Mouse (Mus musculus): Measurements from ENCODE around the gene E130114P18Rik.

Gene E130114P18Rik

GRCm38 (mm10) chr4:97602579-97602978 is 175.3 kb downstream of the E130114P18Rik start:
- DNase-seq (ENCODE audit: low spot score), result no peak

DNA sequence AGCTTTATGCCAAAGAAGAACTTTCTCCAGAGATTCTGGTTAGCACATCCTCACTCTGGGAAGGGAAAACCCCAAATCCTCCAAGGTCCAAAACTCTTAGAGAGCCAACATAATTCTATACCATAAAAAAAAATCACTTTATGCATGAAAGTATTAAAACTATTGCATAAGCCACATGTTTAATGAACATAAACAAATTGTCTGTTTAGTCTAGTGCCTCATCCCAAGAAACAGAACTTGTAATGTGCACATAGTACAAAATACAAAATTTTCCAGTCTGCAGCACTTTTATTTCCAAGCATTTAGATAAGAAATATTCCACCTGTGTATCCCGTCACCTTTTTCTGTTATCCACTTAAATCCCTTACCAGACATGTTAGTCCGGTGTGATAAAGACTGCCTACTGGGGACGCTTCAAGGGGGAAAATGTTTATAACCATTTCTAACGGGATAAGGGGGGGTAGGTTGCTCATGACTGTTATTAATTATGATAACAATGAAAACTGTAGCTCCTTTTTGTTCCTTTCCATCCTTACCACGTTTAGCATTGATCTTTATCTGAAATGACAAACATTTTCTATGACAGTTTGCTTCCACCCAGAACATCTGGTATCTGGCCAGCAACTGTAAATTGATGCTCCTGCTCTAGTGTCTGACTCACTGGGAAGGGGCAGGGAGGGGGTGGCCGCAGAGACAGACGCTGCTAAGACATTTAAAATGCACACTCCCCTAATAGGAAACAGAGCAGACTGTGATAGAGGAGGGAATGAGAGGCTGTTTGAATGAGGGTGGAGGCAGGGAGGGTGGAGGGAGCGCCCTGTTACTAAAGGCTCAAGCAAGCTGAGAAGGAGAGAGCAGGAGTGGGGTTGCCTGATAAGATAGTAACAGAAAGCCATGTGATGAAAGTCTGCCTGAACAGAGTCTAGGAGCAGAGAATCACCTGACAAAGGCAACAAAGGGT is 176.7 kb downstream of the E130114P18Rik start:
- no peak for DNase-seq (ENCODE audit: low spot score)

DNA sequence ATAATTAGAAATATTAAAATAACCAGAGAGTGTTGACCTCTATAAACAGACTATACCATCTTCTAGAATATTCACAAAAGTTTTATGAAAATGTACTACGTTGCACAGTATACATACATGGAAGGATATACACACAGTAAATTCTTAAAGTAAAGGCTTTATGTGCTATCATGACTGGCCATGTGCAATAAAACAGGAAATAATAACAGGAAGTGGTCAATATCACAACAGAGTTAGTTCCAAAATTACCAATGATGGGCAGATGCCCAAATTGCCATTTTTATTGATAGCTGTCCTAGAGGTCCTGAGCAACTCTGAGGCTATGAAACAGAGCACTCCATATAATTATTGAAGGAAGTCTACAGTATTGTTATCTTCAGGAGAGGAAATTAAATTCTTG is 180.4 kb downstream of the E130114P18Rik start:
- DNase-seq (ENCODE audit: low spot score), result no peak

- DNase-seq (ENCODE audit: low spot score), result no peak
Measured at GRCm38 (mm10) chr4:97596348-97596747, 181.5 kb downstream of the E130114P18Rik start.

DNA sequence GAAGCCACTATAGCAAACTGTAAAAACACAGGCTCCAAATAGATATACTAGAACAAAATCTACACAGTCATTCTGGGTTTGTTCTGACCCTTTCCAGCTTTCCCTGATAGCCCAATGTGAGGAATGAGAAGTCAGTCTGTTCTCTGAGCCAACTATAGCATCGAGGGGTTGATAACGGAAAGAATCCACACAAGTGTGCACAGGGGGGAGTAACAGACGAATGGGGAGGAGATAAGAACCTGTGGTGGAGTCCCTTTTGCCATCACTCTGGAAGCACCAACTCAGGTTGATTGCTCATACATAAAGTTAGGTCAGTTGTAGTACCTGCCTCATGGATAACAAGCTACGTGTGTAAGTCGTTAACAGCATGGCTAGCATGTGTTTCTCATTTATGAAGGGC is 184.0 kb downstream of the E130114P18Rik start:
- DNase-seq (ENCODE audit: low spot score), result no peak

DNA sequence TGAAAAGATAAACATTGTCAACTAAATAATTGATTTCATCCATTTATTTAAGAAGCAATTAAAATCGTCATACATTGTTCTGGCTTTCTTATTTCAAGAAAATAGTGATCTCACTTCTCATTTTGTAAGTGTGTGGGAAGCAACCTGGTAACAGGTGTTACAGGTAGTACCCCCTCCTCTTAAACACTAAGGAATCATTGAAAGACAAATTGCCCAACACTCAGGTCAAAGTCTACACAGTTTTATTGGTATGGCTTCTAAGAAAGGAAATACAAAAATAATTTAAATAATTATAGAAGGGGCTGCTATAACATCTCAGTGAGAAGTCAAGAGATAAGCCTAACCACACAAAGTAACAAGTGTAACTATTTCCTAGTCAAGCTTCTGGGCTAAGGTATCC is 188.1 kb downstream of the E130114P18Rik start:
- no peak for DNase-seq (ENCODE audit: low spot score)

DNA sequence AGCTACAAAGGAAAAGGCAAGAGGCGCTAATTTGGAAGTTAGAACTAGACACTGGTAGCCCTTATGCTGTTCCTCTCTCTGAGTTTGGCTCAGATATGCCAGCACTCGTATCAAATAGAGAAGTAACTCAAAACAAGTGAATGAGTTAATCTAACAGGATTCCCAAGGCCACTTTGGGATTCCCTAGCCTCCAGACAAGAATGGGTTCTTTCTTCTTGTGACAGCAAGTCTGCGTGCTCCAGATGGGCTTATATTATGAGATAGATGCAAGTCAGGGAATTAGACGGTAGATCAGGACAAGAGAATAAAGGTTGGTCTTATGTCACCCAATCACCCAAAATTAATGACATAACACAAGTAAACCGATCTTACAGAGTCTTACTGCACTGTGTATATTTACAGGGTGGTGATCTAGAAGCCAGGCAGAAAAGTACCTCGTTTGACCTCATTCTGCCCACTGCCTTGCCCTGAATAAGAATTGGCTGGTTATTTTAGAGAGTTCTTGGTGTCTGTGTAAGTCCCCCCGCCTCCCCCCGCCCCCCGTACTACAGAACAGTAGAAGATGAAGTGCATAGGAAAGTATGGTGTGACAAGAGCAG is 190.4 kb downstream of the E130114P18Rik start:
- DNase-seq (ENCODE audit: low spot score), result no peak

DNA sequence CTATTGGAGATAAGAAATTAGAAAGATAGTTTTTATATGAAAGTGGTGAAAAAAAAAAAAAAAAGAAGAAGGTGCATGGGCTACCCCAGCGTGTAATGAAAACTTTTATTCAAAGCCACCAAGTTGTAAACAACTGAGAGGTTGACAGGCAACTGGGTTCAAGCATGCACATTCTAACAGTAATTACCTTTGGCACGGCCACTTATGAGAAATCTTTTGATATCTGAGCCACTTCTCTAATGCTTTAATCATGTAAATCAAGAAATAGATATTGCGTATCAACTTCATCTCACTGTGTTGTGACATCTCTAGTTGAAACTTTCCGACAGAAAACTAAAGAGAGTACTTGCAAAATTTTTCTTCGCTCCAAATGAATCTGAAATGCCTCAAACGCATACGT is 192.7 kb downstream of the E130114P18Rik start:
- DNase-seq (ENCODE audit: low spot score), result no peak

- no peak for DNase-seq (ENCODE audit: low spot score)
Measured at GRCm38 (mm10) chr4:97584445-97585130, 193.3 kb downstream of the E130114P18Rik start.

GRCm38 (mm10) chr4:97582796-97583430 is 195.0 kb downstream of the E130114P18Rik start:
- DNase-seq (ENCODE audit: low spot score), result no peak

DNA sequence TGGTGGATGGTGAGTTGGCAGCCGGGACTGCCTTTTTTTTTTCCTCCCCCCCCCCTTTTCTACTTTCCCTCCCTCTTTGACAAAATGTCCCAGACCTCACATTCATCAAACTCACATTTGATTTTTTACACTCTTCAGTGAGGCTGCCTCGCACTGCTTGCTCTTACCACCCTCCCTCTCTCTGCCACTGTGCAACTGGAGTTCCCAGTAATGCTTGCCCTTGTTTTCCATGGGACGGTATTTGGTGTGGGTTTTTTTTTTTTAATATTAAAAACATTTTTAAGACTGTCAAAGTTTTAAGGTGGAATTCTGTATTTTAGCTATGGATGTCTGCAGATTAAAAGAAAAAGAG is 195.8 kb downstream of the E130114P18Rik start:
- no peak for DNase-seq (ENCODE audit: low spot score)

GRCm38 (mm10) chr4:97581314-97582063 is 196.4 kb downstream of the E130114P18Rik start:
- DNase-seq (ENCODE audit: low spot score), result no peak

DNA sequence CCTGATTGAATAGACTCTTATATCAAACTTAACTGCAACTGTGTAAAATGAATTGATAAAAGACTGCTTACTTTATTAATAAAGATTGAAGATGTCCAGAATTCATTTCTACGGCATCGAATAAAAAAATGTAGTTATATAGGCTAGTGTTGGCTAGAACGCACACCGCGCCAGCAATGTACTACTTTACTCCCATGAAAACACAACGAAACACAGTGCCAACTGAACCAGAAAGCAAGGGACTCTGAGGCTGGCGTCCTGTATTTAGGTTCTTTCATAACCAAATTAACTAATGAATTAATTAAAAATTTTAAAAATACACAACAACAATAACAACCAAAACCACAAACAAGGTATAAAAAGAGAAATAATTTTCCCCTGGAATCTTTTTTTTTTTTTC is 197.0 kb downstream of the E130114P18Rik start:
- DNase-seq (ENCODE audit: low spot score), result no peak

DNA sequence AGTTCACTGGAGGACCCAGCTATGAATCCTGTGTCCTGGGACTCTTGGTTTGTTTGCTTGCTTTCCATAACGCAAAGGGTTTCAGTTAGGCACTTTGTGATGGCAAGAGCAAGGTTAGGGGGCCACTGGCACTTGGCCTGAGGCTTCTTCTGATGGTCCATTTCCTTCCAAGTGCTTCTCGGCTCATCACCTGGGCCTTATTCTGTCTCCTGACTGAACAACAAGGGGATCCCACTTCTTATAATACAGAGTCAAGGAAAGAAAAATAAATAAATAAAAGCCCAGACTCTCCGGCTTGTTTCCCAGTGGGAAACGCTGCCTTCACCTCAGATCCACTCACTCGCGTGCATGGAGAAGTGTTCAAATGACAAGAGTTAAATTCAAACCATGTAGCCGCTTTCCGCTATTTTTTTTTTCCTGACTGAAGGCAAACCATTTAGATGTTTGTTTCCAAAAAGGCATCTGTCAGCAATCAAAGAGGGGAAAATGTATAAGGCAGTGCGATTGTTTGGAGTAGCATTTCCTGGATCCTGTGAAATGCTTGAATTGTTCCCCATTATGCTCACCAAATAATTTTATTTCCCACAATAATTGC is 199.2 kb downstream of the E130114P18Rik start:
- no peak for DNase-seq (ENCODE audit: low spot score)

- no peak for DNase-seq (ENCODE audit: low spot score)
Measured at GRCm38 (mm10) chr4:97577431-97577830, 200.4 kb downstream of the E130114P18Rik start.

DNA sequence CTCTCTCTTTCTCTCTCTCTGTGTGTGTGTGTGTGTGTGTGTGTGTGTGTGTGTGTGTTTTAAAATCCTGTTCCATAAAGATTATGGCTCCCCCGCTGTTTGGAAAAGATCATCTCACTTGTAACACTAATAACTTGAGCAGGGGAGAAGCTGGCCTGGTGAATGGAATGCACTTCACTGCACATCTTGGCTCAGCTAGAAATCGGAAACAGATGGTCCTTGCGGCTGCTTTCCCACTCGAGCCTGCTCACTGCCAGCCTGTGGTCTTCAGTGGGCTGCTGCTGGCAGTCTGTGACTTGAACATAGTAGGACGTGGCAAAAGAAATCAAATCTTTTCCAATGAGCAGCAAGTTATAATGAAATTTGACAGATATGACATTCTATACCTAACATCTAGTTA is 202.4 kb downstream of the E130114P18Rik start:
- DNase-seq (ENCODE audit: low spot score), result no peak

DNA sequence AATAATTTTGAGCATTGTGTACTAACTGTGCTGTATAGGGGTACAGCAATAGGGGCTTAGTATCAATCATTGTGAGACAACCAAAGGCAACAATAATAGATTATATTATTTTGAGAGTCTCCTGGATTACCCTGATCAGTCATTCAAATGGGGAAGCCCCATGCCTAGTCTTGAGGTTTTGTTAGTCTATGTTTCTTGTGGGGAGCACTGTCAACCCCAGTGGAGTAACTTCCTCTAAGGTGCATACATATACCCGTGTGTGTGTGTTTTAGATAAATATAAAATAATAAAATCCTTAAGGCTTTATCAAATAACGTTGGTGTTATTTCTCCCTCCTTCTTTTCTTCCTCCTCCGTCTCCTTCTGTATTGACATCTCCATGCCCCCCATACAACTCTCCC is 208.6 kb downstream of the E130114P18Rik start:
- DNase-seq (ENCODE audit: low spot score), result no peak

GRCm38 (mm10) chr4:97564656-97565055 is 213.2 kb downstream of the E130114P18Rik start:
- DNase-seq (ENCODE audit: low spot score), result no peak

DNA sequence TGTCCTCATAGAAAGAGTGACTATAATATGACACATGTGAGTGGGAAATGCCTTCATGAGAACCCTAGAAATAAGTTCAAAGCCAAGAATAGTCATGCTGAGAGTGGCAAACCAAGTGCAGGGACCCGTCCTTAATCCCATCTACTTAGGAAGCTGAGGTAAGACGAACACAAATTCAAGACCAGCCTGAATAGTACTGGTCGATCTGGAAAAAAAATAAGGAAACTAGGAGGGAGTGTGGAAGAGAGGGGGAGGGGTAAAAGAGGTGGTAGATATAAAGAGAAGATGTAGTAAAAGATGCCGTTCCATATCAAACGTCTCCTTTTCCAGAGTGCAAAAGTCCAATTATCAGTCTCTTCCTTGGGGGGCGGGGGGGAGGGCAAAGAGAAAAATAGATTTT is 213.7 kb downstream of the E130114P18Rik start:
- DNase-seq (ENCODE audit: low spot score), result no peak

GRCm38 (mm10) chr4:97557585-97557984 is 220.3 kb downstream of the E130114P18Rik start:
- no peak for DNase-seq (ENCODE audit: low spot score)

- DNase-seq (ENCODE audit: low spot score), result no peak
Measured at GRCm38 (mm10) chr4:97544016-97544415, 233.9 kb downstream of the E130114P18Rik start.
